Mouse (Mus musculus) mesoderm, embryonic 11.5 days (tissue): ENCODE measurements around the gene Cdk6.
"Not testable (repeated sequence)": the region's sequence is repeated elsewhere in the genome, so short reads cannot be mapped to it uniquely, and the experiment has no call there.

ENCODE experiments used
- DNase-seq: peaks from one replicate; pipeline ENCODE4 v3.0.0-alpha.2; 2012; ENCODE audit warnings: low read depth, low spot score

The Cdk6 gene

GRCm38 (mm10) chr5:3376167-3376566 is 34.9 kb downstream of the Cdk6 start:
- DNase-seq = no peak

- no peak for DNase-seq
Measured at GRCm38 (mm10) chr5:3379252-3379651, 38.0 kb downstream of the Cdk6 start.

GRCm38 (mm10) chr5:3380692-3381233 is 39.5 kb downstream of the Cdk6 start:
- no peak for DNase-seq

GRCm38 (mm10) chr5:3381795-3382194 is 40.5 kb downstream of the Cdk6 start:
- no peak for DNase-seq

GRCm38 (mm10) chr5:3382343-3383040 is 41.2 kb downstream of the Cdk6 start:
- no peak for DNase-seq

- DNase-seq = no peak
Measured at GRCm38 (mm10) chr5:3383547-3383946, 42.3 kb downstream of the Cdk6 start.

GRCm38 (mm10) chr5:3385078-3385477 is 43.8 kb downstream of the Cdk6 start:
- no peak for DNase-seq

GRCm38 (mm10) chr5:3386021-3386730 is 44.9 kb downstream of the Cdk6 start:
- DNase-seq = no peak

GRCm38 (mm10) chr5:3386731-3387087 is 45.4 kb downstream of the Cdk6 start:
- no peak for DNase-seq

GRCm38 (mm10) chr5:3387138-3387537 is 45.9 kb downstream of the Cdk6 start:
- DNase-seq = no peak

GRCm38 (mm10) chr5:3392856-3393255 is 51.6 kb downstream of the Cdk6 start:
- DNase-seq = no peak

GRCm38 (mm10) chr5:3394145-3394544 is 52.9 kb downstream of the Cdk6 start:
- DNase-seq = no peak

- no peak for DNase-seq
Measured at GRCm38 (mm10) chr5:3395020-3395419, 53.7 kb downstream of the Cdk6 start.

GRCm38 (mm10) chr5:3396214-3396613 is 54.9 kb downstream of the Cdk6 start:
- DNase-seq = no peak

- no peak for DNase-seq
Measured at GRCm38 (mm10) chr5:3396910-3397575, 55.8 kb downstream of the Cdk6 start.

GRCm38 (mm10) chr5:3399784-3400494 is 58.7 kb downstream of the Cdk6 start:
- peak; percentile 28 for DNase-seq

GRCm38 (mm10) chr5:3405102-3405501 is 63.8 kb downstream of the Cdk6 start:
- peak; percentile 26 for DNase-seq

- DNase-seq = no peak
Measured at GRCm38 (mm10) chr5:3405503-3405902, 64.2 kb downstream of the Cdk6 start.

GRCm38 (mm10) chr5:3407926-3408325 is 66.6 kb downstream of the Cdk6 start:
- no peak for DNase-seq

GRCm38 (mm10) chr5:3418183-3418582 is 76.9 kb downstream of the Cdk6 start:
- not testable (repeated sequence) for DNase-seq

GRCm38 (mm10) chr5:3420094-3420831 is 79.0 kb downstream of the Cdk6 start:
- no peak for DNase-seq
